Mouse (Mus musculus) ES-Bruce4 (cell line): ENCODE measurements around the gene Shroom3. TPM values are rescaled to one million over a fixed set of nuclear protein-coding genes. Genes with fewer than 3 reads are reported as not detected.

Experiments used
- H3K27ac ChIP-seq: 2 replicates; pipeline ENCODE4 v1.5.1; 2012; ENCODE audit warnings: low read length, inconsistent platforms; ENCODE audit not compliant: insufficient read depth
- H3K27me3 ChIP-seq: 2 replicates; pipeline ENCODE4 v1.6.1; 2012; ENCODE audit warnings: mild to moderate bottlenecking, low read length, inconsistent platforms; ENCODE audit not compliant: control insufficient read depth, poor library complexity, insufficient read depth, severe bottlenecking
- H3K36me3 ChIP-seq: 2 replicates; pipeline ENCODE4 v1.6.1; 2012; ENCODE audit warnings: inconsistent platforms, mild to moderate bottlenecking, low read length, moderate library complexity; ENCODE audit not compliant: control insufficient read depth, poor library complexity, insufficient read depth, severe bottlenecking
- H3K4me1 ChIP-seq: one replicate; pipeline ENCODE4 v1.8.1; 2011; ENCODE audit warnings: low read length; ENCODE audit not compliant: control insufficient read depth, insufficient read depth
- H3K4me3 ChIP-seq: 2 replicates; pipeline ENCODE4 v1.5.1; 2011; ENCODE audit warnings: low read depth, mild to moderate bottlenecking, low read length
- H3K9ac ChIP-seq: 2 replicates; pipeline ENCODE4 v1.6.1; 2012; ENCODE audit warnings: low read depth, mild to moderate bottlenecking, inconsistent platforms; ENCODE audit not compliant: poor library complexity, severe bottlenecking
- H3K9me3 ChIP-seq: replicated peaks from 2 replicates; pipeline ENCODE4 v1.6.1; 2012; ENCODE audit warnings: mild to moderate bottlenecking, low read length, inconsistent platforms; ENCODE audit not compliant: control insufficient read depth, poor library complexity, insufficient read depth, severe bottlenecking
- CTCF ChIP-seq: IDR thresholded peaks from one replicate; pipeline ENCODE4 v1.8.1; 2011; ENCODE audit warnings: low read depth, low read length
- EP300 ChIP-seq: IDR thresholded peaks from 2 replicates; pipeline ENCODE4 v1.6.1; 2011; ENCODE audit warnings: low read depth, low read length; ENCODE audit not compliant: insufficient read depth
- POLR2A ChIP-seq: IDR thresholded peaks from one replicate; pipeline ENCODE4 v1.8.1; 2011; ENCODE audit warnings: low read length; ENCODE audit not compliant: insufficient read depth
- polyA plus RNA-seq: library from polyadenylated mRNA; stranded (reverse); fragments of >200 nt; gene quantifications from 2 replicates; pipeline ENCODE4 v1.2.4, GENCODE M21; 2011; ENCODE audit warnings: low read depth; ENCODE audit not compliant: missing spikeins, insufficient read depth, insufficient read length

The Shroom3 gene
- polyA plus RNA-seq, 1 experiment: 49.1 TPM

GRCm38 (mm10) chr5:92810922-92811533 is 127.8 kb downstream of the Shroom3 start:
- Histone ChIP-seq H3K36me3 (no peaks in the 10 kb centered on the region), H3K4me3 (peak overlapping the region; percentile 22; the same call in 1 of the 2 replicates), H3K9ac (no peak overlapping the region), H3K4me1 (peaks cover 4% of the 10 kb centered on the region), H3K9me3 (no peaks in the 10 kb centered on the region), H3K27me3 (no peaks in the 10 kb centered on the region), H3K27ac (no peak overlapping the region)
- peak; percentile 88 for TF ChIP-seq EP300
- TF ChIP-seq CTCF: no peak
- no peak for TF ChIP-seq POLR2A

- peak overlapping the region; percentile 15; the same call in 1 of the 2 replicates for H3K9ac ChIP-seq
- no peaks in the 10 kb centered on the region for H3K9me3 ChIP-seq
- peak overlapping the region; percentile 93 for H3K27ac ChIP-seq
- H3K27me3 ChIP-seq: no peaks in the 10 kb centered on the region
- no peaks in the 10 kb centered on the region for H3K36me3 ChIP-seq
- H3K4me1 ChIP-seq: peaks cover 4% of the 10 kb centered on the region
- no peak for TF ChIP-seq CTCF
- no peak for TF ChIP-seq POLR2A
- no peak for TF ChIP-seq EP300
- H3K4me3 ChIP-seq: peak overlapping the region; percentile 16; the same call in 1 of the 2 replicates
Observed at GRCm38 (mm10) chr5:92811761-92812160, 128.5 kb downstream of the Shroom3 start.

- Histone ChIP-seq H3K4me3 (no peak overlapping the region), H3K9ac (0 out of 2 replicates have a peak overlapping the region, but pooled peaks have one; percentile 25), H3K36me3 (no peaks in the 10 kb centered on the region), H3K9me3 (no peaks in the 10 kb centered on the region), H3K27me3 (no peaks in the 10 kb centered on the region), H3K4me1 (peaks cover 1% of the 10 kb centered on the region), H3K27ac (peak overlapping the region; percentile 93)
- TF ChIP-seq POLR2A (no peak), EP300 (peak; percentile 89), CTCF (no peak)
Observed at GRCm38 (mm10) chr5:92812936-92813335, 129.7 kb downstream of the Shroom3 start.

DNA sequence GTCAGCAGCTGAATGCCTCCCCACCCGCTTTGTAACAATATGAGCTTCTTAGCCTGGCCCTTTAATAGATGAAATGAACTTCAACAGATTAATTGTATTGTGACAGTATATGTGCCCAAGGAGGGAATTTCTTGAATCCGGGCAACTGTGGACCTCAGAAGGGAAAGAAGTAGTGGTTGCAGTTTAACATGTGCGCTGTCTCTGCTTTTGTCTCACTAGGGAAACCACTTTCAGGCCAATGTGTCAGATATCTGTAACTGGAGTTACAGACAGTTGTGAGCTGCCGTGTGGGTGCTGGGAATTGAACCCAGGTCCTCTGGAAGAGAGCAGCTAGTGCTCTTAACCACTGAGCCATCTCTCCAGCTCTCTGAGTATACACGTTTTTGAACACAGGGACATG is 130.3 kb downstream of the Shroom3 start:
- peaks cover 1% of the 10 kb centered on the region for H3K4me1 ChIP-seq
- H3K4me3 ChIP-seq: no peak overlapping the region
- no peak overlapping the region for H3K9ac ChIP-seq
- no peaks in the 10 kb centered on the region for H3K9me3 ChIP-seq
- no peaks in the 10 kb centered on the region for H3K27me3 ChIP-seq
- H3K36me3 ChIP-seq: no peaks in the 10 kb centered on the region
- TF ChIP-seq POLR2A (no peak), CTCF (no peak), EP300 (no peak)
- peak overlapping the region; percentile 85 for H3K27ac ChIP-seq

DNA sequence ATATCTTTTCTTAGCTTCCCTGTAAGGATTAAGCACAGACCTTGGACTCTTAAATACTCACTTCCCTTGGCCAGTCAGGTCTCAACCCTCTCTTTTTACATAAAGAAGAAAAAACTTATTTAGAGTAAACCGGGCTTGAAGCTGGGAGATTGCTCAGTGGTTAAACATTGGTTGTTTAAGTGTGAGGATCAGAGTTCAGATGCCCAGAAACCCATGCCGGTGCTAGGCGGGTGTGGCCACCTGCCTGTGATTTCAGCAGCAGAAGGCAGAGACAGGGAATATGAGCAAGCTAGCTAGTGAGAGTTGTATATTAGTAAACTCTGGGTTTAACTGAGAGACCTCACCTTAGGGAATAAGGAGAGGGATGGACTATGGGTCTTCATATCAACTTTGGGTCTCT is 131.4 kb downstream of the Shroom3 start:
- peaks cover 1% of the 10 kb centered on the region for H3K4me1 ChIP-seq
- H3K4me3 ChIP-seq: no peak overlapping the region
- H3K9ac ChIP-seq: no peak overlapping the region
- no peak for TF ChIP-seq POLR2A
- H3K36me3 ChIP-seq: no peaks in the 10 kb centered on the region
- H3K27ac ChIP-seq: no peak overlapping the region
- no peaks in the 10 kb centered on the region for H3K27me3 ChIP-seq
- H3K9me3 ChIP-seq: no peaks in the 10 kb centered on the region

- Histone ChIP-seq H3K9me3 (no peaks in the 10 kb centered on the region), H3K36me3 (no peaks in the 10 kb centered on the region), H3K27ac (no peak overlapping the region), H3K27me3 (no peaks in the 10 kb centered on the region), H3K4me1 (no peaks in the 10 kb centered on the region), H3K9ac (no peak overlapping the region), H3K4me3 (no peak overlapping the region)
- TF ChIP-seq POLR2A (no peak), EP300 (no peak), CTCF (no peak)
Observed at GRCm38 (mm10) chr5:92817122-92817822, 134.0 kb downstream of the Shroom3 start.
